Mouse (Mus musculus) embryo, embryonic 11.5 days (tissue): ENCODE data around the gene Sco1.
A peak's percentile ranks its signal among the peaks of the same experiment; 100 is the strongest.
"Not testable (repeated sequence)": the region's sequence is repeated elsewhere in the genome, so short reads cannot be mapped to it uniquely, and the experiment has no call there.

Source experiments
- DNase-seq: peaks from one replicate; pipeline ENCODE4 v3.0.0-alpha.2; 2012; ENCODE audit warnings: low read depth, low spot score

Gene Sco1

DNA sequence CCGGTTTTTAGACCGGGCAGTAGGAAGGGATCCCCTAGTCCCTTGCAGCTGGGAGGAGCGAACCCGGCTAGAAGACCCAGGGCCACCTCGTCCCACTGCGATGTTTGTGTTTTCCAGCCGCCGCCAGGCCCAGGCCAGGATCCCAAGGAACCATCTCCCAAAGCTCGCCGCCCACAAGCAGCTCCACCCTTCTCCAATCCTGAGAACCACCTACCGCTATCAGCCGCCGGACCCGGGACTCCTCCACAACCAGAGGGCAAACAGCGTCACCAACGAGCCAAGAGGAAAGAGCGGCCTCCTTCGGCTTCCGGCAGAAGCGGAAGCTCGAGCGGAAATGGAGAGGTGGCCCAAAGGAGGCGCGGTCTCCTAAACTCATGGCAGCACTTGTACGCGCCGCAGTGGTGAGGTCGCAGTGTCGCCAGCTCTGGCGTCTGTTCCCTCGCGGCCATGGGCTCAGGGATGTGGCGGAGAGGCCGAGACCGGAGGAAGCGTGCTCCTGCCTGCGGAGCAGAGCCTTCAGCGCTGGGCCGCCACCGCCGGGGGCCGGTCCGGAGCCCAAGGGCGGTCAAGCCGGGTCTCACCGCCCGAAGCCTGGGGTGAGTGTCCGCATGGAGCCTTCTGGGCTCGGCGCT lies at the start of gene Sco1, which contains the start of gene Adprm:
Sco1 (plus strand) TSS at position 350 of the 632 bp plus-strand sequence.
Adprm (minus strand) TSS at position 274 of the 632 bp plus-strand sequence.
- peak; percentile 78 for DNase-seq

DNA sequence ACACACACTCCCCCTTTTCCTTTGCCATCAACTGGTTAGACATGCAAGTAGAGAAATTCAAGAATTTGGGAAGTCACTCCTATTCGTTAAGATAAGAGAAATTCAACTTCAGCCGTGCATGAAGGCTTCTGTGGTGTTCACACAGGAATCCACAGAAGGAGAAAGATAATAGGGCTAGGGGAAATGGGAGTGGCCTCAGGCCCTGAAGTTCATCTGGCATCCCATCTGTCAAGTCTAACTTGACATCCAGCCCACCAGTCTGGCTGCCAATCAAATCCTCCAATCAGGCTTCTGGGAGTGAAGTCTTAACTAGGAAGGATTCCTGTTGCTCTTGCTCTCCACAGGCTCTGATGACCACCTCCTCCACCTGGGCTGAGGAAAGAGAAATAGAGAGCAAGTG lies 49.6 kb upstream of the Sco1 start:
- DNase-seq = no peak

DNA sequence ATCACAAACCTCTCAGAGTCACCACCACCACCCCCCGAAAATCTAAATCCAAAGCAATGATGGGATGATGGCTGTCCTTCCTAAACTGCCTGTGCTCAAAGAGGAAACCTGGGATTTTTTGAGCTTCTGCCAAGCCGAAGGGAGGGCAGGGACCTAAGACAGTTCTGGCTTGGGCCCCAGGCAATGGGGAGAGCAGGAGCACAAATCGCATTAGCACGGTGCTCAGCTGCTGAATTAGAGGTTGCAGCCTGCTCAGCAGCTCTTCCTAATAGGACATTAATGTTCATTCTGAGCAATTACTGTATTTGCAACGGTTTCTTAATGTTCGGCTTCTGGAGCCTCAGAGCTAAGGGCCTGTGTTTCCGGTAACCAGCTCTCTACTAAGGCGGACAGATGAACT lies 44.5 kb upstream of the Sco1 start:
- no peak for DNase-seq

DNA sequence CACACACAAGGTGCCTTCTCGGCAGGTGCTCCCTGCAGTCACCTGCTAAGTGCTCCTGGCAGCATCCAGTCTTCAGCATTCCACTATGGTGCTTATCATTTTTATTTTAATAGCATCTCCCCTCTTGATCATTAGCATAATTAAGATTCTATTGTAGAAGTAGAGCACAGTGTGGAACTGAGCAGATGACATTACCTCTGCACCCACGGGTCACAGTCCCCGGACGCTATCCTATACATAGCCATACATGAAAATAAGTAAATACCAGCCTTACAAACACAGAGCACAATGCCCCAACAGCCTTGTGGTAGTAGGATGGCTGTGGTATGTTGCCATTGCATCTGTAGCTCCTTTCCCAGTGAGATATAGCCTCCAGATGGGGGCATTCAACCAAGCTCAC lies 43.9 kb upstream of the Sco1 start:
- no peak for DNase-seq

DNA sequence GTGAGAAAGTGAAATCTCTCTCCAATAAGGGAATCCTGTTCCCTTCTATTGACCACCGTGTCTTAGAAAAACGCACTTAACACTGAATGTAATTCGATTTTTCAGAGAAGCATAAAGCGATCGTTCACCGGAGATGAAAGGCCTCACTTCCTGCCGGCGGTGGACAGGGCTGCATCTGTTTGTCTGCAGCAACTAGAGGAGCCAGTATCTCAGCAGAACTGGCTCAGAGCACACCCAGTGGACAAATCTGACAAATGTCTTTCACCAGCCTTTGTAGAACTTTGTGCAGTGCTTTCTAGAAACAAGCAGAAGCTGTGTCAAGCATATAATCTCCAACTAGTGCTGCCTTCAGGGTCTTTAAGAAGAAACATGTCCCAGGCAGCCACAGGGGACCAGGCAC lies 42.0 kb upstream of the Sco1 start:
- no peak for DNase-seq

DNA sequence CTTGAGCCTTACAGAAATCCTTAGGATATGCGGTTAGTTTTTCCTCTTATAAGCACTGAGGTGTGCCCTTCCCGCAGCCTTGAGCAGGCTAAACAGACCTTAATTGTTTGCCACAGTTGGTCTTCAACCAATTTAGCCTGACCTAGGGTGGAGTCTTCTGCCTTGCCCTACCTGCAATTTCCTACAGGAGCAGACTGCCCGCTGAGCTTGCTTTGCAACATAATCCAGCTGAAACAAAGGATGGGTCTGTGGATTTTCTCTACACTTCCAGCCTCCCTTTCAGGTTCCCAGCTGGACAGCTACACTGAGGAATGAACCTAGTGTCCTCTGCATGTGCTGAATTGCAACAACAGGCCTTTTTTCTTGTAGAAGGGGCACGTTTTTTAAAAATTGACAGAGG lies 40.8 kb upstream of the Sco1 start:
- DNase-seq = no peak

DNA sequence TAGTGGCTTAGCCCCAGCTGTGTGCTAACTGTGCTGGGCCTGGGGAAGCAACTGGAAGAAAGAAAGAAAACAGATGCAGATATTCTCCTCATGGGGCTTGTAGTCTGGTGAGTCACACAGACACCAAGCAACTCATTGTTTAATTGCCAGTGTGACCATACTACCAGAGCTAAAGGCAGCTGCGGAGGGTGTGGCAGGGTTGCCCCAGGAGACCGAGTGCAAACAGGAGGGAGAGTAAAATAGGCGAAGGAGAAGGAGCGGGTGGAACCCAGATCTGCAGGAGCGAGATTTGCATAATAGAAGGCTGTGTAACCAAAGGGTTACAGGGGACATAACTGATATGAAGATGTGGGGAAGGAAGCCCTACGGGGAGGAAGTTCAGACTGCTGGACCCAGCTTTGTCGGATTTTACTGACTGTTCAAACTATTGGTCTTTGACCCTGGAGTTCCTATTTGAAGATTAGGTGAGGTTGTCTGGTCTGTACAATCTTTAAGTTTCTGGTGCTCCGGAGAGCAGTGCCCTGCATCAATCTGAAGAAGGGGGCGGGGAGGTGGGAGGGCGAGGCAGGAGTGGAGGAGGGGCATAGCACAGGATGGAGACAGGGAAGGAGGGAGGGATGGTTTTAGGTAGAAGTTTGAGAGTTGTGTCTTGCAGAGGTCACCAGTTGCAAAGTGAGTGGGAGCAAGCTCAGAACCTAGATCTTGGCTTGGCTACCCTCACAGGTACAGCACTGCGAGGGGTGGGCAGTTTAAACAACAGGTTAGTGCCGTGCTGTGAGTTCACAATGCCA lies 34.5 kb upstream of the Sco1 start:
- DNase-seq = no peak

DNA sequence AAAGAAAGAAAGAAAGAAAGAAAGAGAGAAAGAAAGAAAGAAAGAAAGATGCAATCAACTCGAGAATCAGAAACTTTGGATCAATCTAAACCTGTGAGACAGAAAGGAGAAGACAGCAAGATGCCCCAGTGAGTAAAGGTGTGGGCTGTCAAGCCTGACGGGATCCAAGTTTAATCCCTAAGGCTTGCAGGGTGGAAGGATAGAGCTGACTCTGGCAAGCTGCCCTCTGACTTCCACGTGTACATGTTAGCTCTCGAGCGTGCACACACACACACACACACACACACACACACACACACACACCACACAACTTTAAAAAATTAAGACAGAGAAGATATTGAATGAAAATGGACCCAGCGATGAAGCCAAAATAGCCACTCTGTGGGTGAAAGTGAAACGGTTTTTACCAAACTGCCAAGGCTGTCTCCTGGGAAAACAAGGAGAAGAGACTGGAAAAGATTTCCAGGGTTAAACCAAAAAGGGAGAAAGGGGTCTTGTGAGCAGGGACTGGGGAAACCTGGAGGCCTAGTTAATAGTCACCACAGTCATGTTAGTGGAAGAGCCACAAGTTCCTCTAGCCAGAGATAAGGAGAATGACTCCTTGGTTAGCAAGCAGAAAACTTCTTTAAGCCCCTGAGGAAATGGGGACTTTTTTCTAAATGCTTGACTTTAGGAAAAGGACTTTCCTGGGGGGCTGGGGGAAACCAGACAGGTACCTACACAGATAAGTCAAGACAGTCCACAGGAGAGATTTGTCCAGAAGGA lies 32.6 kb upstream of the Sco1 start:
- no peak for DNase-seq

DNA sequence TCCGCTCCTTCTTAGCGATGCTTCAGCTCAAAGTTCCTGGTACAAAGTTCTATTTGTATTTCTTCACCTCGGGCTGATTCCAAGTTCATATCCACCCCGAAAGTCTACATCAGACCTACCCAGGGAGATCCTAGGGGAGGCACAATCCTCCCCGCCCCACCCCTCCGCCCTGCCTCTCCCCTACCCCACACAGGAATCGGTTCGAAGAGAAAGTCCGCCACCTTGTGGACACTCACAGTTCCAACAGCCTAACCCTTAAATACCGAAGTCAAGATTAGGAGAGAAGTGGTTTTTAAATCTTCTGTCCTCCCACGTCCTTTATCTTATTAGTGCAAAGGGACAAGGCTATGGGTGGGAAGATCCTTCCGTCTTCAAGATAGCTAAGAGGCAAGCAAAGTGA lies 31.5 kb upstream of the Sco1 start:
- DNase-seq = peak; percentile 48

DNA sequence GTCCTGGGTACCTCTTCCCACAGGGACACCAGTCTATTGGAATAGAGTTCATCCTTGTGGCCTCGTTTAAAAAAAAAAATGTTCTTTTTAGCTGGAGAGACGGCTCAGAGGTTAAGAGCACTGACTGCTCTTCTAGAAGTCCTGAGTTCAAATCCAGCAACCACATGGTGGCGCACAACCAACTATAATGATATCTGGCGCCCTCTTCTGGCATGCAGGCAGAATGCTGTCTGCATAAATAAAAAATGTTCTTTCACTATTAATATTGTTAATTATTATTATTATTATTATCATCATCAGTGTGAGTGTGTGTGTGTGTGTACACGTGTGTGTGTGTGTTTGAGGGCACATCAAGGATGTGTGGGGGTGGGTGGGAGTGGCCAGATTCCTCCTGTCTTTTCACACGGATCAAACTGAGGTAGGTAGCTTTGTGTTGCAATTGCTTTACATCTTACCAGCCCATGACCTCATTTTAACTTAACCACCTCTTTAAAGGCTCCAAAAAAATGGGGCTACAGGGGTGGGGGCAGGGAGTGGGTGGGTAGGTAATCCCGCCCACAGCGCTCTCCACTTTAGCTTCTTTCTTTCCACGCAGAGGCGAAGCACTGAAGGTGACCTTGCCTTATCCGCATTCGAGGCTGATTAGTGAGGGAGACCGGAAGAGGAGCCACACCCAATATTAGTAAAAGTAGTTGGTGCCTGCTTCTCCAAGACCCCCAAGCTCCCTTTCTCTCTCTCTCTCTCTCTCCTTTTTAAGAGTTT lies 29.9 kb upstream of the Sco1 start:
- no peak for DNase-seq

DNA sequence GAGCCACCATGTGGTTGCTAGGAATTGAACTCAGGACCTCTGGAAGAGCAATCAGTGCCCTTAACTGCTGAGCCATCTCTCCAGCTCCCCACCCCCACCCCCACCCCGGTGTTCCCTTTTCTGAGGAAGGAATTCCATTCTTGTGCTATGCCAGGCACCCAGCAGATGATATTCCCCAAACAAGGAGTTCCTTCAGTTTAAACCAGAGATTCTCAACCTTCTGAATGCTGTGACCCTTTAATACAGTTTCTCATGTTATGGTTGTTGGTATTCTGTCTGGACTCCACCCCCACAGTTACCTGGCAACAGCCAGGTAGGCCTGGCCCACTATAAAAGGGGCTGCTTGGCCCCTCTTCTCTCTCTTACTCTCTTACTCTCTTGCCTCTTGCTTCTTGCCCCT lies 29.3 kb upstream of the Sco1 start:
- not testable (repeated sequence) for DNase-seq

DNA sequence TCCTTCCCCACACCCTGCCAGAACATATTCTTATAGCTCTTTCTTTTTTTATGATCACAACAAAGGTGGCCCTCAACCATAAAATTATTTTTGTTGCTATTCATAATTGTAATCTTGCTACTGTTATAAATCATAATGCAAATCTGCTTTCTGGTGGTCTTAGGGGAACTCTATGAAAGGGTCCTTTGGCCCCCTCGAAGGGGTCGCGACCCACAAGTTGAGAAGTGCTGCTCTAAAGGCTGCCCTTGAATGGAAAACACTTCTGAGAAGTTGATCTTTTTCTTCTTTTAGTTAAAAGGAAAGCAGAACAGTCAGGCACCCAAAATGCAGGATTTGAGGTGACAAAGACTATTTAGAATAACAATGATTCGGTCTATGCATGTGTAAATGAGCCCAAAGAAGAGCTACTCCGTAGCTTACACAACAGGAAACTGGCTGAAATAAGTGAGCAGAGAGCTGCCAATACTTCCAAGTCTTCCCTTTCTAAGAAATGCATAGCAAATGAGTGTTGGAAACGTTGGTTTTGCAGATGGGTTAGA lies 28.6 kb upstream of the Sco1 start:
- DNase-seq = no peak

DNA sequence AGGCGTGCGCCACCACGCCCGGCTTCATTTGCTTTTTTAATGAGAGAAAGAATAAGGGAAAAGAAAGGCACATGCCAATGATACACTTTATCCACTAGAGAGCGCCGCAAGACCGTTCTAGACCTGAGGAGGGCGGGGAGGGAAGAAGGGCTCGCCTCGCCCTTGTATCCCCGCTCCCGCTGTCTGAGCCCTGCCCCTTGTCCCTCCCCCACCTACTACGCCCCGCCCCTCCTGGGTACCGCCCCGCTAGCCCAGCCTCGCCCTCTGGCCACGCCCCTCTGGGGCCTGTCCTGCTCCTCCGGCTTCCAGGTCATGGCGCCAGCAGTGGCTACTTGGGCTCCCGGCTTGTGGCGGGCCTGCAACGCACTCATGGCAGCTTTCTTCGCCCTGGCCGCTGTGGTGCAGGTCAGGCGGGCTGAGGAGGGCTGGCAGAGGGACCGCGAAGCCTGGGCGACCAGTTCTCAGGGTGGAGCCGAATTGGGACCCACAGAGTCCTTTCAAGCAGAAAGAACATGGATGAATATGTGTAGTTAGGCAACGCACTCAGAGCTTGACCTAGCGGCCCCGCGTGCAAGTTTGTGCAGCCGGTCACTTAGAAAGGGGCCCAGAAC lies 27.5 kb upstream of the Sco1 start, which contains the start of gene Tmem220:
Tmem220 (plus strand) TSS at position 288 of the 611 bp plus-strand sequence.
- peak; percentile 93 for DNase-seq

DNA sequence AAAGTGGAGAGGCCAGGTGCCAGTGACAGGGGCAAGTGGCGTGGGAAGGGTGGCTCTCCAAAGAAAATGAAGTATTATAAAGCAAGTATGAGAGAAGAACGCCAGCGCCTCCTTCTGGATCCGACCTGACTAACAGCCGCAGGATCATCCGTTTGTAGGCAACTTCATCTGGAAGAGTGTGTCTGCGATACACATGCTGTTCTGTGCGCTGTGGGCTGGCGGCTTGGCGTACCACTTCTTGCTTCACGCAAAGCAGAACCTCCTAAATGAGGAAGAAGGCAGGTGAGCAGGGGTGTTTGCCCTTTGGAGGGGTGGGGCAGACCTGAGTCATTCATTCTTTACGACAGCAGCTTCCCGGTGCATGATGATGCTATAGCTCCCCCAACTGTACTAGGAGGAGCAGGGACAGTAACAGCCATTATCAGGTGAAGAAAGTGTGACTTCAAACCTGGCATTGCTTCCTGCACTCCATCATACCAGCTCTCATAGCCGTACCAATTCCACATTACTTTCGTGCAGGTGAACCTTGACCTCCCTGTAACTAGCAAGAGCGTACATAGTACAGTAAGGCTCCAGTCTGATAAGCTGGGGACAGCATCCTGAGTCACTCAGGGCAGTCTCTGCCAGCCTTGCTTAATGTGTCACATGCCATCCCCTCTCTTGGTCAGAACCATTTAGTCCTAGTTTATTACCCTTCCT lies 21.4 kb upstream of the Sco1 start:
- DNase-seq = no peak

DNA sequence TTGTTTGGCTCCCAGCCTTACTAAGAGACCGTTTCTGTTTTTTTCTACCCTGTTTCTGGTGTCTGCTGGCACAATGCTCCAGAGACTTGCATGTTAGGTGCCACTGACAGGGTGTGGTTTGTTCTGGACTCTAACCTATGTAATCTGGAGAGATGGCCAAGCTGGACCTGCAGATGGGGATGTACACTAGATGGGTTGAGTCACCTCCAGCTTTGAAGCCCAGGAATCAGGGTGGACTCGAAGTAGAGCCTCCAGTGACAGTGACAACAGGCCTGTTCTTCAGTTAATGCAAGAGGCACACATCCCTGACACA lies 20.9 kb upstream of the Sco1 start:
- no peak for DNase-seq

DNA sequence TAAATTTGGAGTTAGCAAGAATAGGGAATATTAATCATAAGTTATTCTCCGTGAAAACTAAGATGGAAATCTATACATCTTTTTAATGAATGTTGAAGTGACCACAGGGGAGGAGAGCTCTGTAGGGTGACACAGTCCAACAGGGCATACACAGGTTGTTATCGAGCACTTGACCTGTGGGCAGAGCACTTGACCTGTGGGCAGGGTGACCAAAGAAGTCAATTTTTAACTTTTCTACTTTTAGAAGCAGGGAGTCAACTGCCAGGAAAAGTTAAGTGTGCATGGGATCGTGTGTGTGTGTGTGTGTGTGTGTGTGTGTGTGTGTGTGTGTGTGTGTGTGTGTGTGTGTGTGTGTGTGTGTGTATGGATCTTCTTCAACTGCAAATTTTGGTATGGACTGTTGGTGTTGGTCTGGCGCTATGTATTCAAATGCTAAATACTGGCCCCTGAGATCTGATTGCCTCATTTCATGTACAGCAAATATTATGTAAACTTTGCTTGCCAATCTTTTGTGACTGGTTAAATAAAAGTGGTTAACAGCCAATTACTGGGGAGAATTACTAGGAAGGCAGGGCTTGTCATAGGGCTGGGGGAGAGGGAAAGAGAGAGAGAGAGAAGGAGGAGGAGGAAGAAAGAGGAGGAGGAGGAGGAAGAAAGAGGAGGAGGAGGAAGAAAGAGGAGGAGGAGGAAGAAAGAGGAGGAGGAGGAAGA lies 17.5 kb upstream of the Sco1 start:
- DNase-seq = no peak

DNA sequence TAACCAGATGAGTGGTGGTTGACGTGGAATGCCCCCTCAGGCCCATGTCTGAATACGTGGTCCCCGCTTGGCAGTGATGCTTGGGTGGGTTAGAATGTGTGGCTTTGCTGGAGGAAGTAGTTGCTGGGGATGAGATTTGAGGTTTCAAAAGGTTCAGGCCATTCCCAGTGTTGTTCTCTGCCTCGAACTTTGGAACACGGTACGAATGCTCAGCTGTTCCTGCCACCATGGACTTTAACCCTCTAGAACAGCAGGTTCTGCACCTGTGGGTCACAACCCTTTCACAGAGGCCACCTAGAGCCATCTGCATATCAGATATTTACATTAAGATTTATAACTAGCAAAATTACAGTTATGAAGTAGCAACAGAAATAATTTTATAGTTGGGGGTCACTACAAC lies 16.2 kb upstream of the Sco1 start:
- DNase-seq = no peak

DNA sequence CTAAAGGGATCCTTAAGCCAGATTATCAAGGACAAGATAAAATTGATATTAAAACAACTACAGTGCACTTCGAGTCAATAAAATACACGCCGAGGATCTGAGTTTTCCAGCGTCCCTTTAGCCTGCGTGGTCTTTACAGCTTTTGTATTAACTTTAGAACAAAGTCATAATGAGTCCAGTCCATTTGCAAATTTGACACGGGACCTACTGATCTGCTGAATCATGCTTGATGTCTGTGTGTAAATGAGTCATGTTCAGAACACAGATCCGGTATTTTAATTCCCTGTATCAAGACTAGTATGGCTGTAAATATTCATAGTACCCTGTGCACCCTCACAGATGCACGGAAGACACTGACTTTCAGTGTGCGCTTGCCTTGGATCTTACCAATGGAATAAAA lies 15.6 kb upstream of the Sco1 start:
- DNase-seq = no peak

DNA sequence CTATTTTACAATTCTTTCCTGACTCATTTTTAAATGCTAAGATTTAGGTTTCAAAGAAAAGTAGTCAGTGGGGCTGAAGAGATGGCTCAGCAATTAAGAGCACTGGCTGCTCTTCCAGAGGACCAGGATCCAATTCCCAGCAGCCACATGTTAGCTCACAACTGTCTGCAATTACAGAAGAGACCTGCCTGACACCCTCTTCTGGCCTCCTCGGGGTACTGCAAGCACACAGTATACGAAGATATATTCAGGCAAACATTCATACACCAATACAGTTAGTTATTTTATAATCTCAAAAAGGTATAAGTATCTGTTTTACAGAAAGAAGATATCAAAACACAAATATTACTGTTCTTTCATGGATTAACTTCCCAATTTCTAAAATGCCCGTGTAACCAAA lies 12.7 kb upstream of the Sco1 start:
- no peak for DNase-seq

DNA sequence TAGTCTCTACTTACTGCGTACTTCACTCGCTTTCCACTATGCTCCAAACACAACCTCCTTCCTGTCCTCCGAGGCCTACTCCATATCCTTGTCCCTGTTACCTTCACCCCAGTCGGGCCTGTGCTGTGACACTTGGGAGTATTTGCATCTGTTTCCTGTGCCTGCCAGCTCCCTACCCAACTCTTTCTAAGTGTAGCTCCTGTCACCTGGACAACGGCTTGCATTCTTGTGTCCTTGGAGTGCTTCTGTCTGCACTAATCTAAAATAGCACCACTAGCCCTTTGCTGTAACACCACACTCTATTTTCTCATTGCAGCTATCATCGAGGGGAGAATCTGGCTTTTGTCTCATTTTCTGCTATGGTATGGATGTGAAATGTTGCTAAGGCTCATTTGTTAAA lies 12.0 kb upstream of the Sco1 start:
- no peak for DNase-seq
